Mouse (Mus musculus) right cerebral cortex, postnatal 25 days (tissue): ENCODE measurements around the gene Olfr1487.
"Not testable (repeated sequence)": the region's sequence is repeated elsewhere in the genome, so short reads cannot be mapped to it uniquely, and the experiment has no call there.

Source experiments
- DNase-seq: peaks from one replicate; pipeline ENCODE4 v3.0.0; 2022

Olfr1487 gene

DNA sequence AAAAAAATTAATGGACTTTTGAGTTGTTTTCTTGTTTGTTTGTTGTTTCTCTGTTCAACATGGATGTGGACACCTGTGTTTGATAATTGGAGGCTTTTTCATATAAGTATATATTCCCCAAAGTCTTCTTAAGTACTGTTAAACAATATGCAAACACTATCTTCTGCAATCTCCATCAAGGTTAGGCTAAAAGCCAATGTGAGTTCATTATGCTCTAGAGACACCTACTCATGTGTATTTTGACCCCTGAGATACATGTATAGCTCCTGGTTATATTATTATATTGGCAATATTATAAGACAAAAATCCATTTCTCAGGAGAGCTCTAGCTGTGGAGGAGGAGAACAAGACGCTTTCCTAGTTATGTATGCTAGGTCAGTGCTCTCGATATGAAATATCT lies at the start of gene Olfr1487:
Olfr1487 (plus strand) TSS at position 301 of the 400 bp plus-strand sequence.
- DNase-seq: not testable (repeated sequence)

DNA sequence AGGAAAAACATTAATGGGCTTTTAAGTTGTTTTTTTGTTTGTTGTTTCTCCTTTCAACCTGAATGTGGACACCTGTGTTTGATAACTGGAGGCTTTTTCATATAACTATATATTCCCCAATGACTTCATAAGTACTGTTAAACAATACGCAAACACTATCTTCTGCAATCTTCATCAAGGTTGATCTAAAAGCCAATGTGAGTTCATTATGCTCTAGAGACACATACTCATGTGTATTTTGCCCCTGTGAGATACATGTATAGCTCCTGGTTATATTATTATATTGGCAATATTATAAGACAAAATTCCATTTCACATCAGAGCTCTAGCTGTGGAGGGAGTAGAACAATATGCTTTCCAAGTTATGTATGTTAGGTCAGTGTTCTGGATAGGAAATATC lies 34.0 kb upstream of the Olfr1487 start, which contains the start of gene Olfr1484:
Olfr1484 (plus strand) TSS at position 301 of the 400 bp plus-strand sequence.
- DNase-seq: no peak

DNA sequence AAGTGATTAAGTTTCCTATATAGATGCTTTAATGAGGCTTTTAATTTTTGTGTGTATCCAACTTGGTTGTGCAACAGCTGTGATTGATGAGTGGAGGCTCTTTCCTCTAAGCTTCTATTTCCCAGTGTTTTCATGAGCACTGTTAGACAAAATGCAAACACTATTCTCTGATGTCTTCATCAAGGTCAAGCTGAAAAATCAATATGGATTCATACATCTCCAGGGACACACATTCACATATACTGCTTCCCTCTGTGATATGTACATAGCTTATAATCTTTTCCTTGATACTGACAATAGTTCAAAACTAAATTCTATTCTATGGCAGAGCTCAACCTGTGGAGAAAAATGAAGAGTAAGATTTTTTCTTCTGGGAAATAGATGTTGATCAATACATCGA lies 14.1 kb downstream of the Olfr1487 start, which contains the start of gene Olfr1489:
Olfr1489 (plus strand) TSS at position 301 of the 400 bp plus-strand sequence.
- no peak for DNase-seq

DNA sequence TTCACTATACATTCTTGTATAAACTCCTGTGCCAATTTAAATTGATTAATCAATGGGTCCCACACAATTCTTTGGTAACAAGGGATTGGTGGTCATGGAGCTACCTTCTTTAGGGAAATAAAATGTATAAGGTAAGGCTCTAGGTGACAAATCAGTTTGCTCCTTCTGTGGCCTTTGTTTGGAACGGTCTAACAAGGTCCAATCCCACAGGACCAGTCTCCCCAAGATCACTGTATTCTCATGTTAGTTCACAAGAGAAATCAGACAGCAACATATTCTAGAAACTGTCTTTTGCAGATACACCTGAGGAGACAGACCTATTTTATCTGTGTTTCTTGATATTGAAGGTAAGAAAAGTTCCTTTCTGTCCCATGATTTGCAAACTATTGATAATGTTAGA lies 33.6 kb downstream of the Olfr1487 start, which contains the start of gene Olfr1490:
Olfr1490 (plus strand) TSS at position 301 of the 400 bp plus-strand sequence.
- no peak for DNase-seq
